Mouse (Mus musculus): ENCODE data around the gene Pigr. TPM values are rescaled to one million over a fixed set of nuclear protein-coding genes. Genes with fewer than 3 reads are reported as not detected.

Gene Pigr
- polyA plus RNA-seq, 1 experiment from 2014 or later = not detected

GRCm38 (mm10) chr1:130838288-130838687, 11.8 kb downstream of the Pigr start:
- Histone ChIP-seq H3K9me3 (replicated peaks) (no peaks in the 10 kb centered on the region), H3K4me1 (0 out of 2 replicates have a peak, but pooled peaks cover 12% of the 10 kb centered on the region), H3K27ac (no peak overlapping the region), H3K4me3 (no peak overlapping the region), H3K36me3 (no peaks in the 10 kb centered on the region), H3K27me3 (ENCODE audit: low read depth, poor library complexity, severe bottlenecking) (no peaks in the 10 kb centered on the region)
- 53% methylated on average over 6 of the region's 6 CpGs for WGBS
- DNase-seq (ENCODE audit: low spot score) = no peak

GRCm38 (mm10) chr1:130840599-130841379, 14.3 kb downstream of the Pigr start:
- H3K4me3 ChIP-seq = no peak overlapping the region
- no peak for DNase-seq (ENCODE audit: low spot score)
- H3K27me3 ChIP-seq (ENCODE audit: low read depth, poor library complexity, severe bottlenecking) = no peaks in the 10 kb centered on the region
- no peaks in the 10 kb centered on the region for H3K36me3 ChIP-seq
- H3K4me1 ChIP-seq = 0 out of 2 replicates have a peak, but pooled peaks cover 12% of the 10 kb centered on the region
- 67% methylated on average over 8 of the region's 8 CpGs for WGBS
- no peak overlapping the region for H3K27ac ChIP-seq
- no peaks in the 10 kb centered on the region for H3K9me3 ChIP-seq (replicated peaks)

GRCm38 (mm10) chr1:130841621-130842020, 15.1 kb downstream of the Pigr start:
- H3K4me3 ChIP-seq = no peak overlapping the region
- H3K27ac ChIP-seq = no peak overlapping the region
- H3K27me3 ChIP-seq (ENCODE audit: low read depth, poor library complexity, severe bottlenecking) = no peaks in the 10 kb centered on the region
- H3K36me3 ChIP-seq = no peaks in the 10 kb centered on the region
- 0 out of 2 replicates have a peak, but pooled peaks cover 12% of the 10 kb centered on the region for H3K4me1 ChIP-seq
- no peaks in the 10 kb centered on the region for H3K9me3 ChIP-seq (replicated peaks)
- WGBS = 87% methylated on average over 7 of the region's 7 CpGs
- no peak for DNase-seq (ENCODE audit: low spot score)

- no peak overlapping the region for H3K27ac ChIP-seq
- no peaks in the 10 kb centered on the region for H3K9me3 ChIP-seq (replicated peaks)
- H3K27me3 ChIP-seq (ENCODE audit: low read depth, poor library complexity, severe bottlenecking) = no peaks in the 10 kb centered on the region
- no peaks in the 10 kb centered on the region for H3K36me3 ChIP-seq
- H3K4me1 ChIP-seq = 0 out of 2 replicates have a peak, but pooled peaks cover 12% of the 10 kb centered on the region
- DNase-seq (ENCODE audit: low spot score) = no peak
- 90% methylated on average over 7 of the region's 7 CpGs for WGBS
- H3K4me3 ChIP-seq = no peak overlapping the region
Observed at GRCm38 (mm10) chr1:130844516-130844915, 18.0 kb downstream of the Pigr start.

GRCm38 (mm10) chr1:130849530-130850214, 23.2 kb downstream of the Pigr start:
- Histone ChIP-seq H3K4me1 (no peaks in the 10 kb centered on the region), H3K4me3 (no peak overlapping the region), H3K9me3 (replicated peaks) (no peaks in the 10 kb centered on the region), H3K27ac (no peak overlapping the region), H3K36me3 (no peaks in the 10 kb centered on the region), H3K27me3 (ENCODE audit: low read depth, poor library complexity, severe bottlenecking) (no peaks in the 10 kb centered on the region)
- no peak for DNase-seq (ENCODE audit: low spot score)
- WGBS = 87% methylated on average over 10 of the region's 10 CpGs

DNA sequence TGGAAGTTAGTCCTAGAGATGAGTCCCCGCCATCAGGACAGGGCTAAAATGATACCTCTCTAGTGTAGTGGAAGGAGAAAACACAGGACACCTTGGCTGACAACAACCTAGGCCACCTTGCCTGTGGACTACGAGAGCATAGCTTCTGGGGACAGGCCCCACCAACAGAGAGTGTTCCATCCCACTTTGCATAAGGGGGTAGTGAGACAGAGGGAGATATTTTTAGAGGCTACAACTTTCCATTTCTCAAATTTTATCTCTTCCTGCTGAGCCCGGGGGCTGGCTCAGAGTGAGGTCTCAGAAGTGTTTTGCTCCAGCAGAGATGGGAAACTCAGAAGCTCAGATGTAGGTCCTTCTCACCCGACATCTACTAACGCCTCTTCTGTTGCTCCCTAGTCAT, 23.9 kb downstream of the Pigr start:
- no peak overlapping the region for H3K4me3 ChIP-seq
- H3K27me3 ChIP-seq (ENCODE audit: low read depth, poor library complexity, severe bottlenecking) = no peaks in the 10 kb centered on the region
- H3K36me3 ChIP-seq = no peaks in the 10 kb centered on the region
- no peak overlapping the region for H3K27ac ChIP-seq
- no peaks in the 10 kb centered on the region for H3K9me3 ChIP-seq (replicated peaks)
- no peak for DNase-seq (ENCODE audit: low spot score)
- no peaks in the 10 kb centered on the region for H3K4me1 ChIP-seq
- 90% methylated on average over 5 of the region's 5 CpGs for WGBS

GRCm38 (mm10) chr1:130854819-130855218, 28.3 kb downstream of the Pigr start:
- 89% methylated on average over 9 of the region's 9 CpGs for WGBS
- H3K36me3 ChIP-seq = no peaks in the 10 kb centered on the region
- no peaks in the 10 kb centered on the region for H3K9me3 ChIP-seq (replicated peaks)
- H3K27ac ChIP-seq = no peak overlapping the region
- no peak for DNase-seq (ENCODE audit: low spot score)
- no peaks in the 10 kb centered on the region for H3K27me3 ChIP-seq (ENCODE audit: low read depth, poor library complexity, severe bottlenecking)
- no peaks in the 10 kb centered on the region for H3K4me1 ChIP-seq
- no peak overlapping the region for H3K4me3 ChIP-seq

GRCm38 (mm10) chr1:130855723-130856122, 29.2 kb downstream of the Pigr start:
- H3K4me1 ChIP-seq = no peaks in the 10 kb centered on the region
- no peaks in the 10 kb centered on the region for H3K9me3 ChIP-seq (replicated peaks)
- H3K4me3 ChIP-seq = no peak overlapping the region
- H3K27me3 ChIP-seq (ENCODE audit: low read depth, poor library complexity, severe bottlenecking) = no peaks in the 10 kb centered on the region
- H3K36me3 ChIP-seq = no peaks in the 10 kb centered on the region
- 85% methylated on average over 2 of the region's 2 CpGs for WGBS
- DNase-seq (ENCODE audit: low spot score) = no peak
- H3K27ac ChIP-seq = no peak overlapping the region

DNA sequence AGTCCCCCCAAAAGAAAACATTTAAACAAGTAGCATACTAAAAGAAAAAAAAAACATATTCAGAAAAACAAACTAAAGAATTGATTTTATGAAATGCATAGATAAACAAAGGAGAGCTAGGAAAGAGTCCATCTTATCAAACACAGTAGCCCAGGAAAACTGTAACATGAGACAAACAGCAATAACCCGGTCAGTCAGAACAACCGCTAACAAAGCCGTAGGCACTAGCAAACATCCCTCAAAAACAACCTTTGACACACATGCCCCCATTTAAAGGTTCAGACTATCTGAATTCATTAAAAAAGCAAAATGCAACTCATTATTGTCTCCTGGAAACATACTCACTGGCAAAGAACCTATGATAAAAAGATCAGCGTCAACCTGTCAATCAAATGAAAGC, 31.0 kb downstream of the Pigr start:
- DNase-seq (ENCODE audit: low spot score) = no peak
- Histone ChIP-seq H3K4me3 (no peak overlapping the region), H3K27me3 (ENCODE audit: low read depth, poor library complexity, severe bottlenecking) (no peaks in the 10 kb centered on the region), H3K9me3 (replicated peaks) (no peaks in the 10 kb centered on the region), H3K36me3 (no peaks in the 10 kb centered on the region), H3K27ac (no peak overlapping the region), H3K4me1 (no peaks in the 10 kb centered on the region)
- WGBS = 80% methylated on average over 4 of the region's 4 CpGs

- WGBS = 89% methylated on average over 4 of the region's 4 CpGs
- no peaks in the 10 kb centered on the region for H3K27me3 ChIP-seq (ENCODE audit: low read depth, poor library complexity, severe bottlenecking)
Observed at GRCm38 (mm10) chr1:130864238-130864637, 37.8 kb downstream of the Pigr start.

GRCm38 (mm10) chr1:130864741-130865140, 38.3 kb downstream of the Pigr start:
- Histone ChIP-seq H3K4me1 (no peaks in the 10 kb centered on the region), H3K4me3 (no peak overlapping the region), H3K36me3 (no peaks in the 10 kb centered on the region), H3K9me3 (replicated peaks) (no peaks in the 10 kb centered on the region), H3K27me3 (ENCODE audit: low read depth, poor library complexity, severe bottlenecking) (no peaks in the 10 kb centered on the region), H3K27ac (no peak overlapping the region)
- no peak for DNase-seq (ENCODE audit: low spot score)
- WGBS = 91% methylated on average over 5 of the region's 5 CpGs

More at GRCm38 (mm10) chr1:130864238-130864637, 37.8 kb downstream of the Pigr start:
- Histone ChIP-seq H3K36me3 (no peaks in the 10 kb centered on the region), H3K27ac (no peak overlapping the region), H3K4me3 (no peak overlapping the region), H3K4me1 (no peaks in the 10 kb centered on the region), H3K9me3 (replicated peaks) (no peaks in the 10 kb centered on the region)
- DNase-seq (ENCODE audit: low spot score) = no peak

DNA sequence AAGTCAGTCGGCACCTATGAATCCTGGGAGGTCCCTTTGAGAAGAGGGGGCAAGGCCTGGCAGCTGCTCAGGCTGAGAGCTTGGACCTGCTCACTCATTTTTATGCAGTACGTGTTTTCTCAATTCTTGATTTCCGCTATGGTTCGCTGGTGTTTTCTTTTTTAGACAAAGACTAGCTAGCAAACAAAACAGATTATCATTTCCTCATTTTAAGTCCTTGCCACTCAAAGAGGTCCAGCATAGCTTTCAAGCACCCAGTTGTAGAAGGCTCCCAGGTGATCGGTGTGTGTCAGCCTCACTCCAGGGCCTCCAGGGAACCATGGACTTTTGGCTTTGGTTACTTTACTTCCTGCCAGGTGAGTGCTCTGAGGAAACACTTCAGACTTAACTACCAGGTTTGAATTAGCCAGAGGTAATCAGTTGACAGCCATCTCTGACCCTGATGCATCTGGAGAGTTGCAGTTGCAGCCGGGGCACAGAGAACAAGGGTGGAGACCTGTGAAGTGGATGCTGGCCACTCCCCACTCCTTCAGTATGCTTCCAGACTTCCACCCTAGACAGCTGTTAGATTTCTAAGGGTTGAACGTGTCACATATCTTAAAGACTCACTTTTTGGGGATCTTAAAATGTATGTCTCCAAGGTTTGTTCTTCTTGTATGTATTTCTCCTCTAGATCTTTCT, 39.2 kb downstream of the Pigr start, which contains the start of gene Fcmr:
Fcmr (plus strand) TSS at position 129 of the 681 bp plus-strand sequence.
- no peaks in the 10 kb centered on the region for H3K36me3 ChIP-seq
- no peak within 1 kb of the TSS for H3K4me3 ChIP-seq
- no peaks in the 10 kb centered on the region for H3K4me1 ChIP-seq
- H3K27me3 ChIP-seq (ENCODE audit: low read depth, poor library complexity, severe bottlenecking) = no peaks in the 10 kb centered on the region
- no peak for DNase-seq (ENCODE audit: low spot score)
- 83% methylated on average over 7 of the region's 7 CpGs for WGBS
- H3K9me3 ChIP-seq (replicated peaks) = no peaks in the 10 kb centered on the region
- H3K27ac ChIP-seq = no peak within 1 kb of the TSS

- Histone ChIP-seq H3K27me3 (ENCODE audit: low read depth, poor library complexity, severe bottlenecking) (peaks cover 9% of the 10 kb centered on the region), H3K9me3 (replicated peaks) (no peaks in the 10 kb centered on the region)
- WGBS = 94% methylated on average over 2 of the region's 2 CpGs
Observed at GRCm38 (mm10) chr1:130872912-130873311, 46.4 kb downstream of the Pigr start.

More at GRCm38 (mm10) chr1:130872912-130873311, 46.4 kb downstream of the Pigr start:
- H3K4me1 ChIP-seq = peaks cover 2% of the 10 kb centered on the region
- no peaks in the 10 kb centered on the region for H3K36me3 ChIP-seq
- H3K27ac ChIP-seq = no peak overlapping the region
- no peak for DNase-seq (ENCODE audit: low spot score)
- H3K4me3 ChIP-seq = no peak overlapping the region
